Mouse (Mus musculus) retina, postnatal 1 day (tissue): ENCODE data around the gene Gm13275.
"Not testable (repeated sequence)": the region's sequence is repeated elsewhere in the genome, so short reads cannot be mapped to it uniquely, and the experiment has no call there.

ENCODE experiments used
- DNase-seq: peaks from one replicate; pipeline ENCODE4 v3.0.0-alpha.2; 2012

Gene Gm13275

GRCm38 (mm10) chr4:88793936-88794675 lies at the start of gene Gm13275:
Gm13275 (plus strand) TSS chr4:88794487.
- not testable (repeated sequence) for DNase-seq

- no peak for DNase-seq
Observed at GRCm38 (mm10) chr4:88749926-88750325, 44.4 kb upstream of the Gm13275 start.

- not testable (repeated sequence) for DNase-seq
Observed at GRCm38 (mm10) chr4:88754818-88755340, 39.4 kb upstream of the Gm13275 start, which contains the start of gene Gm13271. Gm13271 (plus strand) TSS chr4:88754868.

GRCm38 (mm10) chr4:88756581-88757513 lies 37.4 kb upstream of the Gm13275 start:
- not testable (repeated sequence) for DNase-seq

GRCm38 (mm10) chr4:88757628-88758031 lies 36.7 kb upstream of the Gm13275 start:
- peak; percentile 94 for DNase-seq

GRCm38 (mm10) chr4:88758751-88759150 lies 35.5 kb upstream of the Gm13275 start:
- not testable (repeated sequence) for DNase-seq

GRCm38 (mm10) chr4:88759610-88760268 lies 34.5 kb upstream of the Gm13275 start, which contains the start of gene Gm13283:
Gm13283 (plus strand) TSS chr4:88760119.
- DNase-seq, result not testable (repeated sequence)

- peak; percentile 91 for DNase-seq
Observed at GRCm38 (mm10) chr4:88760431-88760830, 33.9 kb upstream of the Gm13275 start.

GRCm38 (mm10) chr4:88761776-88762175 lies 32.5 kb upstream of the Gm13275 start:
- DNase-seq, result not testable (repeated sequence)

- not testable (repeated sequence) for DNase-seq
Observed at GRCm38 (mm10) chr4:88762341-88762740, 31.9 kb upstream of the Gm13275 start.

- peak; percentile 89 for DNase-seq
Observed at GRCm38 (mm10) chr4:88763384-88764018, 30.8 kb upstream of the Gm13275 start.

- not testable (repeated sequence) for DNase-seq
Observed at GRCm38 (mm10) chr4:88773534-88773933, 20.8 kb upstream of the Gm13275 start, which contains the start of gene Gm13290. Gm13290 (plus strand) TSS chr4:88773834.

GRCm38 (mm10) chr4:88776622-88777021 lies 17.7 kb upstream of the Gm13275 start, which contains the start of gene Gm13289:
Gm13289 (plus strand) TSS chr4:88776922.
- DNase-seq, result not testable (repeated sequence)

- DNase-seq, result not testable (repeated sequence)
Observed at GRCm38 (mm10) chr4:88779550-88779949, 14.7 kb upstream of the Gm13275 start, which contains the start of gene Gm13272. Gm13272 (plus strand) TSS chr4:88779850.

- not testable (repeated sequence) for DNase-seq
Observed at GRCm38 (mm10) chr4:88780320-88780719, 14.0 kb upstream of the Gm13275 start.

- DNase-seq, result not testable (repeated sequence)
Observed at GRCm38 (mm10) chr4:88781831-88782230, 12.5 kb upstream of the Gm13275 start, which contains the start of gene Ifnz. Ifnz (plus strand) TSS chr4:88782131.

GRCm38 (mm10) chr4:88782335-88782734 lies 12.0 kb upstream of the Gm13275 start:
- not testable (repeated sequence) for DNase-seq

GRCm38 (mm10) chr4:88785409-88785808 lies 8.9 kb upstream of the Gm13275 start, which contains the start of gene Gm13276:
Gm13276 (plus strand) TSS chr4:88785709.
- not testable (repeated sequence) for DNase-seq

- DNase-seq, result not testable (repeated sequence)
Observed at GRCm38 (mm10) chr4:88788402-88788801, 5.9 kb upstream of the Gm13275 start, which contains the start of gene Gm13277. Gm13277 (plus strand) TSS chr4:88788632.

- not testable (repeated sequence) for DNase-seq
Observed at GRCm38 (mm10) chr4:88791250-88791649, 3.0 kb upstream of the Gm13275 start, which contains the start of gene Gm13278. Gm13278 (plus strand) TSS chr4:88791550.

GRCm38 (mm10) chr4:88797097-88797496 lies 2.8 kb downstream of the Gm13275 start, which contains the start of gene Gm13279:
Gm13279 (plus strand) TSS chr4:88797397.
- DNase-seq, result not testable (repeated sequence)
